Mouse (Mus musculus) kidney, embryonic 15.5 days (tissue): ENCODE measurements at regions not wholly inside any gene's neighbourhood (a gene's known extent, or its start where the extent isn't known, plus 50 kb on each side); places are given as distances from the start of the nearest gene placed in this dataset.

ENCODE experiments used
- ATAC-seq: fragments of 200-750 bp; cut with Nextera tagmentation; replicated peaks from 2 replicates; pipeline ENCODE4 v1.8.0; 2017; ENCODE audit warnings: moderate TSS enrichment; ENCODE audit not compliant: low FRiP score
- H3K27ac ChIP-seq: fragments of 300-500 bp; sonication (generic); 2 replicates; pipeline ENCODE4 v1.5.1; 2015; ENCODE audit warnings: mild to moderate bottlenecking, inconsistent platforms
- H3K27me3 ChIP-seq: fragments of 300-500 bp; sonication (generic); 2 replicates; pipeline ENCODE4 v1.6.1; 2015; ENCODE audit warnings: inconsistent platforms
- H3K36me3 ChIP-seq: fragments of 300-500 bp; sonication (generic); 2 replicates; pipeline ENCODE4 v1.6.1; 2015; ENCODE audit warnings: inconsistent platforms
- H3K4me1 ChIP-seq: fragments of 300-500 bp; sonication (generic); 2 replicates; pipeline ENCODE4 v1.6.1; 2015; ENCODE audit warnings: inconsistent platforms
- H3K4me2 ChIP-seq: fragments of 300-500 bp; sonication (generic); 2 replicates; pipeline ENCODE4 v1.6.1; 2015; ENCODE audit warnings: moderate library complexity, mild to moderate bottlenecking, inconsistent platforms
- H3K4me3 ChIP-seq: fragments of 300-500 bp; sonication (generic); replicated peaks from 2 replicates; pipeline ENCODE4 v1.5.1; 2015; ENCODE audit warnings: mild to moderate bottlenecking, inconsistent platforms
- H3K9ac ChIP-seq: fragments of 300-500 bp; sonication (generic); 2 replicates; pipeline ENCODE4 v1.6.1; 2015; ENCODE audit warnings: mild to moderate bottlenecking, inconsistent platforms
- H3K9me3 ChIP-seq: fragments of 300-500 bp; sonication (generic); replicated peaks from 2 replicates; pipeline ENCODE4 v1.6.1; 2016; ENCODE audit warnings: inconsistent platforms
- WGBS: fragments of 180-500 bp; shearing (Covaris S2); methylation state at CpG from one replicate; pipeline ENCODE4 v1.1.7; 2015; ENCODE audit warnings: mixed read lengths; 5-methylcytosine and 5-hydroxymethylcytosine counted together

DNA sequence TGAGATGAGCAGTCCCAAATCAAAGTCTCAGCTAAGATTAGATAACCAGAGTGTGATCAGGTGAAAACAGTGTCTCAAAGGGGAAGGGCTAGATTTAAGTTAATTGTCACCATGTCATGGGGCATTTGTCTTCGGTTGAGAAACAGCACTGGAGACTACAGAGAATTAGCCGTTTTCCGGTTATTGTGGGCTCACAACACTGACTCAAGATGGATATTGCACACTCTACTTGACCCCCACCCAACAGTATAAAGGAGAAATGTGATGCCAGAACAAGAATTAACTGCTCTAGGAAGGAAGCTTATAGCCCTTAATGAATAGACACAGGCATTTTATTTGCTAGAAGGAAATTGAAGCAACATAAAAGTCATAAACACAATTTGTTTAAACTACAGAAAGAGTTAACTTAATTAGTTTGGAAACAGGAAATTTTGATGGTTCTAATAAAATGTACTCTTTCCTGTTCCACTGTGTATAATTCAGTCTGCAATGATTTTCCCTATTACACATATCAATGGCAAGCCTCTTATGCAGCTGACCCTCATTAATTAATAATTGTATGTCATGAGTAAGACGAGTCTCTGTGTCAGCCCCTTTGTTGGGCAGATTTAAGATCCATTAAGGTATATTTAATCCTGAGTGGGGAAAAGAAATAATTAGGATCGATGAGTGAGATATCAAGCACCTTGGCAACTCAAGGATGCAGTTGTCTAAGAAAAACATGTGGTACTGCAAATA, 277.4 kb upstream of the Tmeff2 start:
- H3K4me3 ChIP-seq: no peak overlapping the region
- H3K9me3 ChIP-seq: no peaks in the 10 kb centered on the region
- no peak for ATAC-seq
- H3K9ac ChIP-seq: no peak overlapping the region
- H3K27me3 ChIP-seq: no peaks in the 10 kb centered on the region
- no peak overlapping the region for H3K27ac ChIP-seq
- no peak overlapping the region for H3K4me2 ChIP-seq
- 69% methylated on average over 5 of the region's 5 CpGs for WGBS
- H3K36me3 ChIP-seq: no peaks in the 10 kb centered on the region
- H3K4me1 ChIP-seq: no peaks in the 10 kb centered on the region

DNA sequence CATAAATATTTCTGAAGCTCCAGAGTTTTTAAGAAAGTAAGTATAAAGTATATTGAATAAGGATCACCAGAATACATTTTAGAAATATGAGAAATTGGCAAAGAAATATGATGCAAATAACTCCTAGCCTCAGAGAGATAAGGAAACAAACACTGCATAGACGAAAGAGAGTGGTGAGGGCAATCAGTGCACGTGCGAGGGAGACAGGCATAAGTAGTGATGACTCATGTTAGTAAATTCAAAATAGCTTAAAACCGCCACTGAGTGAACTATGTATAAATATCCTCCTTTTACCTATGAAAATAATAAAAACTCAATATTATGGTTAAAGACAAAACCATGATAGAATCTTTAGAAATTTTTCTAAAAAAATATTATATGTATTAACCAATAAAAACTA, 271.4 kb upstream of the Tmeff2 start:
- 70% methylated on average over 4 of the region's 4 CpGs for WGBS
- no peak overlapping the region for H3K9ac ChIP-seq

DNA sequence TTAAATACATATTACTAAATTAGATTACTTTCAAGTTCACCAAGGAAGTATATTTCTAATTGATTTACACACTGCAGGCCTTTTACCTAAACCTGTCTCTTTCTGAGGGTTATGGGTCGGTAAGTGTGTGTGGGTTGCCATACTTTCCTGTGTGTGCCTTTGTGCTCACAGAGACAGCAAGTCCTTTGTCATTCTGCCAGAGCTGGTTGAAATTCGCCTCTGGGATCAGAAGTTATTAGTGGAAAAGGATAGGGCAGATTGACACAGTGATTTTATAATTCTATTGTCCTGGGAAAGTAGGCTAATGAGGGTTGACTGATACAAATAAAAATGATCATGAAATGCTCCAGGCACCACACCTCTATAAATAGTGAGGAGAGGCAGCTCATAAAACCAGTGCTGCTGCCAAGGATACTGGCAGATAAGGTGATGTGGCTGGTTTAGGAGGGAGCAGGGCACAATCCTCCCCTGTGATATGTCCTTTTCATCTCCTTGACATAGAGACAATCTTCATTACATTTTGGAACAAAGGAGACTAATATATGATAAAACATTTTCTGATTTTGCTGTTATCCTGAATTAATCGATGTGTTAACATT, 270.9 kb upstream of the Tmeff2 start:
- H3K27ac ChIP-seq: no peak overlapping the region
- WGBS: 66% methylated on average over 3 of the region's 3 CpGs
- H3K9ac ChIP-seq: no peak overlapping the region
- ATAC-seq: no peak
- no peaks in the 10 kb centered on the region for H3K4me1 ChIP-seq
- H3K4me2 ChIP-seq: no peak overlapping the region
- H3K36me3 ChIP-seq: no peaks in the 10 kb centered on the region
- no peak overlapping the region for H3K4me3 ChIP-seq
- no peaks in the 10 kb centered on the region for H3K27me3 ChIP-seq
- no peaks in the 10 kb centered on the region for H3K9me3 ChIP-seq

More for the DNA sequence above, 271.4 kb upstream of the Tmeff2 start:
- Histone ChIP-seq H3K36me3 (no peaks in the 10 kb centered on the region), H3K4me2 (no peak overlapping the region), H3K27me3 (no peaks in the 10 kb centered on the region), H3K4me3 (no peak overlapping the region), H3K4me1 (no peaks in the 10 kb centered on the region), H3K9me3 (no peaks in the 10 kb centered on the region), H3K27ac (no peak overlapping the region)
- no peak for ATAC-seq

DNA sequence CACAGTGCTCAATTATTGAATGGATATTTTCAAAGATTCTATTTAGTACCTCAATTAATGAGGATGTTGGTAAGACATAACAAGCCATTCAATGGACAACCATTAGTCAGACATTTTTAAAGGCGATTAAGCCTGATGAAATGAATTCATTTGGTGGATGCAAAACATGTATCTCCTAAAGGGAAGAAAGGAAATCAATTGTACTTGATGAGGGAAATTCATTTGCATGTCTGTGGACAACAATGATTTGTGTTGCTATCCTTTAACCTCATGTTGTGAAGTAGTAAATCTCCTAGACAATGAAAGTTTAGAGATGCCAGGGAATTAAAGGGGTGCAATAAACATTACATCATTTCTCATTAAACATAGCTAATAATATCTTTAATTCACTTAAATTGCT, 262.5 kb upstream of the Tmeff2 start:
- no peak overlapping the region for H3K4me3 ChIP-seq
- no peaks in the 10 kb centered on the region for H3K27me3 ChIP-seq
- H3K4me1 ChIP-seq: no peaks in the 10 kb centered on the region
- no peak for ATAC-seq
- WGBS: 77% methylated on average over 1 of the region's 1 CpGs
- no peak overlapping the region for H3K4me2 ChIP-seq
- no peaks in the 10 kb centered on the region for H3K9me3 ChIP-seq
- H3K9ac ChIP-seq: no peak overlapping the region
- H3K27ac ChIP-seq: no peak overlapping the region
- no peaks in the 10 kb centered on the region for H3K36me3 ChIP-seq

DNA sequence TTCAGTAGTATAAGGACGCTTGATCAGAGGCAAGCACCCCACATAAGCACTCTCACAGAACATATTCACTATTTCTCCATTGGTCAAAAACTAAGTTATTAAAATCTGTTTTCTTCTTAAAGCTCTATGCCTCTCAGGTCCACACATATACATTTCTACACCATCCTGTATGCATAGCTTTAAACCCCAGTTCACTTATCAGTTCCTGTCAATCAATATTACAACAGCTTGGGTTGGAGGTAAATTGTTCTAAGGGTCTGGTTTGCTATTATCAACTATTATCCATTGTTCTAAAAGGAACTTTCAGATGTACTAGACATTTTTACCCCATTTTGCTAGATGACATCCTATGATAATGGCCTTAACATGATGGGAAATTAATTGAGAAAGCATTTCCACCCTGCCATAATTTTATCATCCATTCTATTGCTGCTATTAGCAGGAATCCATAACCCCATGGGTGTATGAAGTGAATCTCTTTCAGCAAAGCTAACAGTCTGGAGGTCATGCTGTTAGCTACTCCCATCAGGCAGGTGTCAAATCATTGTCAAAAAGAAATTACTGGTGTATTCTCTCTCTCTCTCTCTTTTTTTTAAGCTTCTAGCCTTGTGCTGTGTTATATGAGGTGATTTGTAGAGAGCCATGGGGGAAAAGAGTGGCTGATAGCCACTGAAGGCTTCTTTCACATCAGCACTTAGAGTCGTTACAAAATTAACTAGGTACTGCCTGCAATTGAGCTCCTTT, 253.3 kb upstream of the Tmeff2 start:
- H3K27ac ChIP-seq: no peak overlapping the region
- H3K9me3 ChIP-seq: no peaks in the 10 kb centered on the region
- H3K27me3 ChIP-seq: no peaks in the 10 kb centered on the region
- H3K36me3 ChIP-seq: no peaks in the 10 kb centered on the region
- WGBS: 79% methylated on average over 2 of the region's 2 CpGs
- no peak overlapping the region for H3K4me2 ChIP-seq
- no peak for ATAC-seq
- no peak overlapping the region for H3K4me3 ChIP-seq
- no peak overlapping the region for H3K9ac ChIP-seq
- no peaks in the 10 kb centered on the region for H3K4me1 ChIP-seq

DNA sequence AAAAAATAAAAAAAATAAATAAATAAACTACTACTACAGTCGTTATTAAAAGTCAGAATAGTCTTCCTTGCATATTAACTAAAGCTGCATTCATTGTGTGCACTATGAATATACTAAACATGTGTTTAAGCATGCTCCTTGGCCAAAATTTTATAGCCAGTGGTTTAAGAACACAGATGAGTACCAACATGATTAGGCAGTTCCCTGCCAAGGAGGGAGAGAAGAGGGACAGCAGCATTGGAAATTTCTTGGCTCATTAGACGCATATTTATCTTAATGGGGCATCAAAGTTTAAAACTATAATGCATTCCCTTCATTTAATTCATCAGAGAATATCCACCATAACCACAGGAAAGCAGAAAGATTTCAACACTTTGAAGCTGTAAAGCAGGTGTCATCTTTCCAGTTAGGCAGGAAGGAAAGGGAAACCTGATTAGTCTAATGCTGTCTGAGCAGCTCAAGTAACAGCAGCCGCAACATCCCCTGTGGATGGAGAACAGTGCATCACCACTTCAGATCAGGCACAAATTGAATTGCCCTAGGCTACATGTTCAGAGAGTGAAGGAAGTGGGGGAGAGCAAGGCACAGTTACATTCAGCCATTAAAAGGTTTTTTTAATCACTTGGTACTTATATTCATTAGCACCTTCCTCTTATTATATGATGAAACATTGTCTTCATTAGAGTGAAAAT, 248.3 kb upstream of the Tmeff2 start:
- WGBS: 51% methylated on average over 3 of the region's 3 CpGs
- Histone ChIP-seq H3K4me1 (no peaks in the 10 kb centered on the region), H3K4me2 (no peak overlapping the region), H3K36me3 (no peaks in the 10 kb centered on the region), H3K27ac (no peak overlapping the region), H3K9me3 (no peaks in the 10 kb centered on the region), H3K4me3 (no peak overlapping the region), H3K9ac (no peak overlapping the region), H3K27me3 (no peaks in the 10 kb centered on the region)
- no peak for ATAC-seq

DNA sequence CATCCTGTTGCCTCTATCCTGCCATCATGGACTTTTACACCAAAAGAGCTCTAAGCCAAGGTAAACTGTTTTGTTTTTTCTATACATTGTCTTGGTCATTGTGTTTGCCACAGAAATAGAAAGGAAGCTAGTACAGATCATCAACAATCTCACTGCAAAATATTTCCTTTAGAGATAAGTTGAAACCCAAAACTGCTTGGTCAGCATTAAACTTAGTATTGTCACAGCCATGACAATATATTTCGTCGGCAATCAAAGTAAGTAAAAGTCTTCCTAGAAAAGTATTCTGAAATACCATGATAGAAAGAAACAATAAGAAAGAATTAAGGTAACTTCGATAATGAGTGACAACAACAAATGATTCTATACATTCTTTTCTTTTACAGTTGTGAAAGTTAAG, 235.3 kb upstream of the Tmeff2 start:
- H3K9me3 ChIP-seq: no peaks in the 10 kb centered on the region
- no peak overlapping the region for H3K4me2 ChIP-seq
- no peak overlapping the region for H3K9ac ChIP-seq

DNA sequence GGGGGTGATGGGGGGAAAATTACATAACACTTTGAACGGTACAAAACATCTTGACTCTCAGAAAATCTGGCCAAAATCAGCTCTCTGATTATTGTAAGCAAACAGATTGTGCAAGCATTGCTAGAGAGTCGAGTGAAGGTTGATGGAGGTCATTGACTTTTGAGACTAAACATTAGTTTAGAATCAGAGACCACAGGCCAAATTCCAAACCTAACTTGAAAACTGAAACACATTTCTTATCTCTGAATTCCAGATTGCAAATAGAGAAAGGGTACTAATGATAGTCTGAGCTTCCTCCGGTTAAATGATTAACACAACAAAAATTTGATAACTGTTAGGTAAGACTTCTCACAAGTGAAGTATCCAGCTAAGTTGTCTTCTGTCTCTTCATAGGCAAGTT, 217.5 kb upstream of the Tmeff2 start:
- no peak overlapping the region for H3K27ac ChIP-seq
- H3K36me3 ChIP-seq: no peaks in the 10 kb centered on the region
- H3K4me1 ChIP-seq: no peaks in the 10 kb centered on the region

More for the DNA sequence above, 235.3 kb upstream of the Tmeff2 start:
- WGBS: 96% methylated on average over 3 of the region's 3 CpGs
- Histone ChIP-seq H3K27me3 (no peaks in the 10 kb centered on the region), H3K4me3 (no peak overlapping the region), H3K4me1 (no peaks in the 10 kb centered on the region), H3K27ac (no peak overlapping the region), H3K36me3 (no peaks in the 10 kb centered on the region)
- ATAC-seq: no peak

DNA sequence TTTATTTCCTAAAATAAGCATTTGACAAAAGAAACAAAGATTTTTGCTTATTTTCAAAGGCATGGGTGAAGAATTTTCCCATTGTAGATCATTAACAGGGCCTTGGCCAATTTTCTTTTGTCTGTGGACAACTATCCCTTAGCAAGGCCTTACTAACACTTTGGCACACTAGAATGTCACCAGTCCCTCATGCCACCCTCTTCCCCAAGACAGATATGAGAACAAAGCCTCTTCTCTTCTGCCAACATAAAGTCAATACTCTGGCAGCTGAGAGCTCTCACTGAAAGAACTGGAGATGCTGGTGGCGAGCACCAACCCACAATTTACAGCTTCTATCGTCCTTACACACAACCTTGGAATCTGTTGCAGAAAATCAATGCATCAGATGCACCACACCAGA, 215.1 kb upstream of the Tmeff2 start:
- H3K27ac ChIP-seq: no peak overlapping the region
- no peak overlapping the region for H3K9ac ChIP-seq
- H3K36me3 ChIP-seq: no peaks in the 10 kb centered on the region
- H3K9me3 ChIP-seq: no peaks in the 10 kb centered on the region
- H3K4me3 ChIP-seq: no peak overlapping the region
- H3K4me1 ChIP-seq: no peaks in the 10 kb centered on the region
- no peaks in the 10 kb centered on the region for H3K27me3 ChIP-seq
- no peak for ATAC-seq
- 62% methylated on average over 2 of the region's 2 CpGs for WGBS
- H3K4me2 ChIP-seq: no peak overlapping the region

More for the DNA sequence above, 217.5 kb upstream of the Tmeff2 start:
- no peak overlapping the region for H3K4me3 ChIP-seq
- no peaks in the 10 kb centered on the region for H3K9me3 ChIP-seq
- H3K9ac ChIP-seq: no peak overlapping the region
- no peak overlapping the region for H3K4me2 ChIP-seq
- no peaks in the 10 kb centered on the region for H3K27me3 ChIP-seq
- no peak for ATAC-seq
- WGBS: 79% methylated on average over 3 of the region's 3 CpGs

DNA sequence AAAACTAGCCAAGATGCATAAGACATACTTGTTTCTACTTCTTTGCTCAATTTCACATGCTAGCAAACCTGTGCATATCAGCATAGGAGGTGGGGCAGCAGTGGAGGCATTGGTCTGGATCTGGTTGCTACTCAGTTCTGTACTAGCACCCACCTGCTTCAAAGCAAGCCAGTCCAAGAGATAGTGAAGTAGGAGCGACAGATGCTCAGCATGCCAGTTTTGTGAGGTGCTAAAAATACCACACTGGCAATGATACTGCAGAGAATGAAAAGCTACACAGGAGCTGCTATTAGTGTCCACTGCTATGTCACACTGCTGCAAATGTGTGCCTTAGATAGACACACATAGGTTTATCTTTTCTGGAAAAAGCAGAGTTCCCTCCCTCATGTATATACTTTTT, 203.5 kb upstream of the Tmeff2 start:
- Histone ChIP-seq H3K4me1 (no peaks in the 10 kb centered on the region), H3K36me3 (no peaks in the 10 kb centered on the region), H3K4me2 (no peak overlapping the region), H3K4me3 (no peak overlapping the region), H3K27me3 (no peaks in the 10 kb centered on the region), H3K9ac (no peak overlapping the region), H3K27ac (no peak overlapping the region), H3K9me3 (no peaks in the 10 kb centered on the region)
- no peak for ATAC-seq
- 74% methylated on average over 1 of the region's 1 CpGs for WGBS

DNA sequence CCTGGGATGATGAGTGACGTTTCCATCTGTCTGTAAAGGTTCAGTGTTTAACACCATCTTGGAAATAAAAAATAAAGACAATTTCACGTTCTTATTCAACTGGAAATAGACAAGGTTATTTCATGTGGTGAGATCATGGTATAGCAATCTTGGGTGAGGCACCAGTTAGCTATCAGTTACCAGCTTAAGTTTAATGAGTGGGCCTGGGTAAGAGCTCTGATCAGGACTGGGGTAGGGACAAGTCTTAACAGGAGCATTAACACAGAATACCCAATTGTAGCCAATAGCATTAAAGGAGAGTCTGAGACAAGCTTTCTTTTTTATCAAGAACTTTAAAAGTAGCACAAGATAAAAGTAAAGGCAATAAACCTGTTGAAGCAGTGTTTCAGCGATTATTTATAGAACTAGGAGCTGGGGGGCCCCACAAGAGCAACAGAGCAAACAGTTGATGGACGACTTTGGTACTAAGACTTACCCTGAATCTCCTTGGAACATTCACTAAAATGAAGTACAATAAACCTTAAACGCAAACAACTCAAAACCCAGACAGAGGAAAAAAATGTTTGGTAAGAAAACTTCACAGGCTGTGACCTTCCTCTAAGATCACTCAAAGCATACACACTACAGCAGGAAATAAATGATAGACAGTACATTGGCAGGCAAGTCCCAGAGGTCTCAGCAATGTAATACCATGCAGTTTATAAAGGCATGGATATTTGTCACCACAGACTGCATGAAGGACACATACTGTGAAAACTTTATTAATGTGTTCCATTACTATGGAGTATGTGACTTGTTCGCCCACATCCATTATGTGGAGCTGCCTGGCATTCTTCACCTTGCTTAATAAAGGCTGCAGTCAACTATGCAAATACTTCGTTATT, 202.9 kb upstream of the Tmeff2 start:
- Histone ChIP-seq H3K4me2 (no peak overlapping the region), H3K9ac (no peak overlapping the region), H3K9me3 (no peaks in the 10 kb centered on the region), H3K27me3 (no peaks in the 10 kb centered on the region), H3K4me1 (no peaks in the 10 kb centered on the region), H3K4me3 (no peak overlapping the region), H3K36me3 (no peaks in the 10 kb centered on the region), H3K27ac (no peak overlapping the region)
- no peak for ATAC-seq
- WGBS: 49% methylated on average over 7 of the region's 7 CpGs
